Mouse (Mus musculus) heart, postnatal 0 days (tissue): Measurements from ENCODE around the gene Gm49510.

ENCODE experiments used
- CTCF ChIP-seq: IDR thresholded peaks from 2 replicates; pipeline ENCODE4 v1.5.1; 2016; ENCODE audit warnings: antibody characterized with exemption, control low read depth, low read depth
- EP300 ChIP-seq: IDR thresholded peaks from 2 replicates; pipeline ENCODE4 v1.6.1; 2016; ENCODE audit warnings: antibody characterized with exemption, low read depth

- TF ChIP-seq CTCF (no peak), EP300 (no peak)
Observed at GRCm38 (mm10) chr15:78960088-78960487, 60.6 kb downstream of the Gm49510 start.
